In the genomic region with DNA sequence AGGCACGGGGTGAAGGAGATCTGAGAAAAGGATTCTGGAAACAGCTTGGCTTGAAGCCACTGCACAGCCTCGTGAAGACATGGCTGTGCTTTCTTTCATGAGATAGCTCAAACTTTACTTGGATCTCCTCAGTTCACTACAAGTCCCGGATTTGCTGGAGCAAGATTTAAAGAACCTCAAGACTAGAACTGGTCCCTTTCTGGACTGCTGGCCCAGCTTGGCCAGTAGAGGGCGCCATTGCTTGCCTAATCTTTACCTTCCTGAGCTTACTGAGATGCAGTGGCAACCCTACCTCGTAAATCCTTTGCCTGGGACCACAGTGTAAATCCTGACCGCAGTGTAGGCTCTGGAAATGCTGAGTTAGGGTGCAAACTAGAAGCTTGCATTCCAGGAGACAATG, we compare ENCODE assay signal across 9 mouse cellular contexts. TPM values are rescaled to one million over a fixed set of nuclear protein-coding genes. Genes with fewer than 3 reads are reported as not detected.
DNase-seq lines count a peak whose midpoint lies in the region; ATAC-seq and TF ChIP-seq lines count a peak whose summit lies in the region.
"Had no signal": no experiment of that assay in that cellular context is flagged by ENCODE, and none has a peak within 500 bp of the region (broad histone marks: within the 10 kb centered on the region; RNA-seq: fewer than 3 reads in every experiment).

No protein-coding gene starts in this region.

- H3K4me3 ChIP-seq in G1E (ENCODE audit: low read depth, low read length) = no peak overlapping the region
- no peak overlapping the region for H3K4me3 ChIP-seq in liver, postnatal 0 days (ENCODE audit: low read depth, low read length)
- H3K4me3 ChIP-seq: limb, embryonic 12.5 days had no signal

- TF ChIP-seq EP300 in liver, postnatal 0 days (IDR thresholded peaks at IDR 0.05; ENCODE audit: low read depth) = no peak

- peak; percentile 74 for TF ChIP-seq CTCF in G1E (IDR thresholded peaks at IDR 0.05; ENCODE audit: low read depth, low read length)
- peak; percentile 83 for TF ChIP-seq CTCF in liver, postnatal 0 days (IDR thresholded peaks at IDR 0.05; ENCODE audit: low read depth)

- H3K27ac ChIP-seq in liver, postnatal 0 days (ENCODE audit: low read depth) = no peak overlapping the region
- H3K27ac ChIP-seq: limb, embryonic 12.5 days had no signal

- WGBS in liver, postnatal 0 days (ENCODE audit: insufficient replicate concordance) = 27% methylated on average over 6 of the region's 6 CpGs

- H3K4me2 ChIP-seq in liver, postnatal 0 days (ENCODE audit: low read depth, low read length) = no peak overlapping the region
- H3K4me2 ChIP-seq: limb, embryonic 12.5 days had no signal

- ATAC-seq in G1E (ENCODE audit: extremely low read depth, insufficient number of reproducible peaks, low FRiP score, poor library complexity, severe bottlenecking) = no peak
- no peak for ATAC-seq in liver, postnatal 0 days
- ATAC-seq in activated CD4-positive, CD25-positive, alpha-beta regulatory T cell, adult 4 months = no peak

- peaks cover 30% of the 10 kb centered on the region for H3K27me3 ChIP-seq in G1E (ENCODE audit: insufficient read depth, low read length)
- H3K27me3 ChIP-seq in liver, postnatal 0 days (ENCODE audit: insufficient read depth, low read length) = no peaks in the 10 kb centered on the region

- peak; percentile 72 to 75 for DNase-seq in B cell, adult 2 months
- DNase-seq in G1E (ENCODE audit: low spot score) = peak; percentile 20
- DNase-seq in cerebellum, adult 18-20 months = peak; percentile 58 to 68
- DNase-seq in gastrocnemius, adult 18-20 months (ENCODE audit: low spot score) = peak; percentile 61
- DNase-seq in kidney, postnatal 25 days = peak; percentile 64 to 72
- peak; percentile 72 for DNase-seq in liver, postnatal 0 days
- peak; percentile 50 for DNase-seq in right cerebral cortex, adult 18-20 months

- H3K4me1 ChIP-seq in G1E (ENCODE audit: insufficient read depth, low read depth, low read length) = no peaks in the 10 kb centered on the region
- H3K4me1 ChIP-seq in liver, postnatal 0 days (ENCODE audit: insufficient read depth) = no peaks in the 10 kb centered on the region
- H3K4me1 ChIP-seq: limb, embryonic 12.5 days had no signal

- no peaks in the 10 kb centered on the region for H3K9me3 ChIP-seq in G1E (replicated peaks)
- H3K9me3 ChIP-seq in liver, postnatal 0 days (ENCODE audit: low read length) = no peaks in the 10 kb centered on the region
- H3K9me3 ChIP-seq: limb, embryonic 12.5 days had no signal

- no peaks in the 10 kb centered on the region for H3K36me3 ChIP-seq in G1E (replicated peaks)
- H3K36me3 ChIP-seq in liver, postnatal 0 days (replicated peaks; ENCODE audit: insufficient read depth, low read length) = no peaks in the 10 kb centered on the region
- H3K36me3 ChIP-seq: limb, embryonic 12.5 days had no signal

- H3K9ac ChIP-seq in liver, postnatal 0 days (replicated peaks) = no peak overlapping the region
- H3K9ac ChIP-seq: limb, embryonic 12.5 days had no signal

RNA-seq across cellular contexts. Expression of a gene that starts 6.7 kb away (rescaled TPM):
- total RNA-seq in G1E (2014; fragmentation: Nextera tagmentation) (not detected in 2 replicates), G1E (2017) (0.05 and 0.06 TPM in 2 replicates)
- 0.01 TPM in 1 of 2 replicates, not detected in the other for polyA plus RNA-seq in G1E (2012)
- not detected for total RNA-seq in gastrocnemius, adult 18-20 months (2021)
- not detected in 2 replicates for polyA plus RNA-seq in liver, postnatal 0 days (2015; fragmentation: Nextera tagmentation; extraction: Ambion mirVana)
- not detected for polyA plus RNA-seq in activated CD4-positive, CD25-positive, alpha-beta regulatory T cell, adult 4 months (2017; shearing (Covaris generic))

RNA-seq across cellular contexts. Expression of a gene that starts 15.0 kb away (rescaled TPM):
- total RNA-seq in G1E (2014; fragmentation: Nextera tagmentation) (not detected in 2 replicates), G1E (2017) (0.33 TPM in 1 of 2 replicates, not detected in the other)
- not detected in 2 replicates for polyA plus RNA-seq in G1E (2012)
- not detected for total RNA-seq in gastrocnemius, adult 18-20 months (2021)
- not detected in 2 replicates for polyA plus RNA-seq in liver, postnatal 0 days (2015; fragmentation: Nextera tagmentation; extraction: Ambion mirVana)
- not detected for polyA plus RNA-seq in activated CD4-positive, CD25-positive, alpha-beta regulatory T cell, adult 4 months (2017; shearing (Covaris generic))
- polyA plus RNA-seq: limb, embryonic 12.5 days had no signal

RNA-seq across cellular contexts. Expression of a gene that starts 23.4 kb away (rescaled TPM):
- total RNA-seq in G1E (2014; fragmentation: Nextera tagmentation) = not detected in 2 replicates
- total RNA-seq in G1E (2017) = not detected in 2 replicates
- not detected in 2 replicates for polyA plus RNA-seq in G1E (2012)
- total RNA-seq in gastrocnemius, adult 18-20 months (2021) = 1 to 10 TPM; 1.3 to 2.8 TPM
- not detected in 2 replicates for polyA plus RNA-seq in liver, postnatal 0 days (2015; fragmentation: Nextera tagmentation; extraction: Ambion mirVana)
- not detected for polyA plus RNA-seq in activated CD4-positive, CD25-positive, alpha-beta regulatory T cell, adult 4 months (2017; shearing (Covaris generic))

Comparison
In these comparisons a context has a peak if more than half of its experiments do, and no peak if none do; other contexts are left out.
1. DNase-seq: peak in every context shown above with its lines; median percentile 74 in B cell, adult 2 months; 72 in liver, postnatal 0 days; 68 in kidney, postnatal 25 days; 63 in cerebellum, adult 18-20 months; 61 in gastrocnemius, adult 18-20 months; 50 in right cerebral cortex, adult 18-20 months; 20 in G1E.